Mouse (Mus musculus): ENCODE measurements at regions not wholly inside any gene's neighbourhood (a gene's known extent, or its start where the extent isn't known, plus 50 kb on each side); places are given as distances from the start of the nearest gene placed in this dataset.
A peak's percentile ranks its signal among the peaks of the same experiment; 100 is the strongest.
"Not testable (repeated sequence)": the region's sequence is repeated elsewhere in the genome, so short reads cannot be mapped to it uniquely, and the experiment has no call there.

DNA sequence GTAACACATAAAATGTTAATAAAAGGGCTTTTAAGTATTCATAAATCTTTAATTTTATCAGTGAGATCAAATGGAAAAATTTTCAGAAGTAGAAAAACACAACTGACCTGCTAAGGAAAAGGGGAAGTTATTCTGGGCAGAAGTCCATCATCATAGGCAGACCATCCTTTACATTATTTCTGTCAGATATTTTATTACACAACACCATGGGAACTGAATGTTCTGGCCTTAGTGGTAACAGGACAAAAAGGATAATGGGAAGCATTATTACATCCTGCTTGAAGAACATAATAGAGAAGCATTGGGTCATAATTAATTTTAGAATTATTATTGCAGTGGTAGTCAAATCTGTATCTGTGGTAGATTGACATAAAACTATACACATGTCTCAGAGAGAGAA, 603.5 kb upstream of the Gje1 start:
- DNase-seq (ENCODE audit: low read depth): no peak

DNA sequence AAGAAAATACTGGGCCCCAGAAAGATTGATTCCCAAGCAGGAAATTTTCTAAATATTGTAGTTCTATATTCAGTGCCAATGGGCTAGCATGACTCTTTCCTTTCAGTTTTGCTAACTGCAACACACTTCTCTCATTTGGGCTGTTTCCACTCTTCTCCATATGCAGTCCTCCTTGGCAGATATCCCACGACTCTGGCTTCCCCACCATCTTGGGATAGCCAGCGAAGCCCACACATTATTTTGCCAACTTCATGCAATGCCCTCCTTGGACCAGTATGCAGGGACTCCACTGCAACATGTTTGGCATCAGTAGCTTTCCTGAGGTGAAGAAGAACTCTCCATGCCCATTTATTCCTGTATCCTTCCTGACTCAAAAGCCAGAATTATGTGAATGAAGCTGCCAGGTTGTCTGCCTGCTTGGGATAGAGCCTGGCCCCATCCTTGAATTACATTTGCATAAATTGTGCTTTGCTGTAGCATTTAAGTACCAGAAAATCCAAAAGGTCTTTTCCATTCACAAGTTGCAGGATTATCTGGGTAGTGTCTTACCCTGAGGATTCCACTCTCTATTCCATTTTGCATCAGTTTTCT, 599.1 kb upstream of the Gje1 start:
- DNase-seq (ENCODE audit: low read depth): no peak

DNA sequence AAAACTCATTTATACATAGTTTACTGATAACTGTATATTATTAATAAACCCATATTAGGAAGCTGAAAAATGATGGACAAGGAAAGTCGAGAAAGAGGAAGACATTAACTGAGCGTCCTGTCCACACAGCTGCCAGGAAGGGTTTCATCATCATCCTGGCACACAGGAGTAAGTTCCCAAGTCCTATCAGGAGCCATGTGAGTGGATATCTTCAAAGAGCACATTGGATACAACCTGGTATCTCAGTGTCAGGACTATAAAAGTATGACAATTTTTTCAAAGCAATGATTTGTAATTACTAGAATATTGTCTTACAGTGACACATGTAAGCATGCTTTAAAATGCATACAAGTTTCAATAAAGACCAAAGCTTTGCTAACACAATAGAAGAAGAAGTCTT, 592.6 kb upstream of the Gje1 start:
- no peak for DNase-seq (ENCODE audit: low read depth)

DNA sequence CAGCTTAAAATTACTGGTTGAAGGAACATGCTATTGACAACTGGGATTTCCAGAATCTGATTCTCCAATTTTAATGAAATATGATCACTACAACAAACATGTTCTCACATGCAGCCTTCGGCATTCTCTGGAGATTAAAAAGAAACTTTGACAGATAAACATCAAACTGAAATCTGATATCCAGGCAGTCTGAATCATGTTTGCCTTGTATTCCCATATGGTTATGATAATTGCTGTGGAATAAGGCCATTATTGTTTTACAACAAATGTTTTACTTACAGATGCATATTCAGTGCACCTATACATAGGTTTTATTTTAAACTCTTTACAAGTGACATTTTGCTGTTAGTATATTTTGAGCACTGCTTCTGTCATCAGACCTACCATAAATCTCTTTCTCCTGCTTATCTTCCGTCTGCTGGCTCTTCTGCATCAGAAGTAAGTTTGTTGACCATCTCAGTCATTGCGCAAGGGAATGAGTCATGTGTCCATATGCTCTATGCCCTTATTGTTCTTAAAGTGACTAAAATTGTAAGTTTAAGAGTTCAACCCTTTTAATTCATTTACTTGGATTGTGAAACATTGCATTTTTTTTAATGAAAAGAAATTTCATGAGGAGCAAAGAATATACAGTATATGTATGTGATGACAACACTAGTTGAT, 587.9 kb upstream of the Gje1 start:
- DNase-seq (ENCODE audit: low read depth): no peak

DNA sequence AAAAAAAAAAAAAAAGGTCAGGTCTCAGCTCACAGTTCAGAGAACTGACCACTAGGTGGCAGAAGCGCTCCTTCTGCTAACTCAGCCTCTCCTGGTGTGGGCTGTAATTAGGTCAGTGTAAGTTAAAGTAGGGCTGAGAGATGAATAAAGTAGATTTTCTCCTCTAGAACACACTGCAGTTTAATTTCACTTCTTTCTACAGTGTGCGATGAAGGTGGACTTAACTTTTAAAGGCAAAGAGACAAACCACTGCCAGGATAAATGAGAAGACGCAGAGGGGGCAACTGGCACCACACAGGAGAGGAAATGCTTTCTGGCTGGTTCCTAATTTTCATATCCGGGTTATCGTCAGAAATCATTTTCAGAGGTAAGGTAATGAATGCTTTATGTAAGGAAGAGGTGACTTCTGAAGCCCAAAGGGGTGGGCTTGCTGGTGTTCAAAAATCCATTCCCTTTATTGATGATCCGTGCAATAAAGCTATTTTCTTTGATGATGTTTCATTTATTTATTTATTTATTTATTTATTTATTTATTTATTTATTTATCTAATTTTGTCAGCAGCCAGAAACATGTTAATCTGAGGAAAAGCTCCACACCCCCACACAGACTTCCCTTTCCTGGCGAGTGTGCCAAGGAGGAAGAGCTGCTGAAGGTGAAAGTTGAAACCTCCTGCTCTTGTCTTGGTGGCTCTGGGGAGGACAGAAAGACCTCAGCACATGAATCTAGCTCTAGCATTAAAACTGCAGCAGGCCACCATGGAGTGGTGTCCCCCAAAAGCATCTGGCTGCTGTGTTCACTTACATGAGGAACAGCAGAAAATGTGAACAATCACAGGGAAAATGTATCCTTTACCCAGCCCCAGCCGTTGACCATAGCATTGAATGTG, 582.4 kb upstream of the Gje1 start:
- DNase-seq (ENCODE audit: low read depth): peak; percentile 22

DNA sequence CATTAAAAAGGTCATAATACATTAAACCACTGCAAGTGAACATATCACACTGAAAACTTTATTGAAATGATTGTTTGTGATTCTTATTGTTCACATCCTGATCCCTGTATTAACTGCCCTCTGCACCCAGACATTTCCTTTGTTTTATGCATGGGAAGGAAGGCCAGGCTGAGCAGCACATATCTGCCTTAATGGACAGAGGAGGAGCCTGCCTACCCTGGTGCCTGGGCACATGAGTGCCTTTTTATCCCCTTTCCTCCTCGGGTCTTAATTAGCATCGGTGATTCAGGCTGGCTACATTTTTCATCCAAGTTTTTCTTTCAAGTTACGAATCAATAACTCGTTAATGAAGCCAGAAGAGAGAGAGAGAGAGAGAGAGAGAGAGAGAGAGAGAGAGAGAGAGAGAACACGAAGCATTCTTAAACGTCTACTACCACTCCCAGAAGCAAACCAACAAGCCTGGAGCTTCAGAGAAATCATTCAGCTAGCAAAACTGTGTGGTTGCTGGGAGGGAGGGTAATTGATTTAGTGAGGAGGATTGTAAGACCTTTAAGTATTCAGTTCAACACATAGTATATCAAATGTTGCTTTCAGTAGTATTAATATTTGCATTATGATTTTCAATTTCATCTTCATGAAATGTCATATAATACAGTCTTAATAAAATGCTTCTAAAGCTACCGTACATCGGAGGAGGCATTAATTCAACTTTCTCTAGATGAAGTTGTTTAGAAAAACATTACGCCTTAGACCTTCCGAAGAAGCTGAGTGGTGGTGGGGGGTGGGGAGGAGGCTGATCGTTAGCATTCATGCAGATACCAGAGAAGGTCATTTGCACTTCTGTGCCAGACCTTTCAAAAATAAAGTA, 581.6 kb upstream of the Gje1 start:
- no peak for DNase-seq (ENCODE audit: low read depth)

DNA sequence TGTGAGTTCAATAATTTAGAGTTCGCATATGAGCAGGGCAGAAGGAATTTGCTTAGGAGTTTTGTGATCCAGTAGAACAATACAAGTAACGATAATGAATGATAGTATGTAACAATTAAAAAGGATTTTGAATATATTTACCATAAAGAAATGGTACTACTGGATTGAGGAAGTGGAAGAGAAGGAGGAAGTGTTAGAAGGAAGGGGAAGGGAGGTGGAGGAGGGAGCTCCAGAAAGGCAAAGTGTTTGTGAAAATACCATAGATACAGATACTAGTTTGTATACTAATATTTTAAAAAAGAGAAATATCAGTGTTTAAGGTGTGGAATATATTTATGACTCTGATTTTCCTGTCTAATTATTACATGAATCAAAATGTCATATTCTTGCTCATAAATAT, 579.2 kb upstream of the Gje1 start:
- no peak for DNase-seq (ENCODE audit: low read depth)

DNA sequence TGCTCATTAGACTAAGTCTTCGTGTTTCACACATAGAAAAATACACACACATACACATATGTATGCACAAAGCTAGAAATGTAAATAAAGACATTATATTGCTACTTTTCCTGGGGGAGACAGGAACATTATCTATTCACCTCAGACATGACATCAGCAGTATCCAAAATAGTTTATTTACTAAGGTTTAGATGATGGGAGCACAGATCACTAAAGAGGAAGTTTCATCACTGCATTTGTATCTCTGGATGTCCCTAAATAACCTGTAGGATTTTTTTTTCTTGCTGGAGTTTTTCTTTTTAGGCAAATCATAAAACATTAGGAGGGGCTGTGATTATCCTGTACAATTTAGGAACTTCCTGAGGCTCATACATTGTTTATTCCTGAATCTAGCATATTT, 576.1 kb upstream of the Gje1 start:
- DNase-seq (ENCODE audit: low read depth): no peak

DNA sequence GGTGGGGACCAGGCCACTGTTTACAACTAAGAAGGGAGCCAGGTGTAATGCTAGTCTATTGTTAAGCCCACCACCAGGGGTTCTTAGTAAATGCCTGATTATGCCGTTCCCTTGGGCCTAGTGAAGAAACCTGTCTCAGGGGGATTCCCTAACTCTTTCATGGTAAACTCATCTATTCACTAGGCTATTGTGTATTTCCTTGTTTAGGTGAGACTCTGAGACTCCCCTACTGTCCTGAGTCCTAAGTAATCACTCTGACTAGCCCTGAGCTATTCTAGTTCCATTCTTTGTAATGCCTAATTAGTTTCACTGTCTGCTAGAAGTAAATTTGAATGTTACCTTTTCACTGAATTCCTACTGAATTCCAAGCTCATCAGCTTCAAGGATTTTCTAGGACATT, 545.3 kb upstream of the Gje1 start:
- not testable (repeated sequence) for DNase-seq (ENCODE audit: low read depth)

DNA sequence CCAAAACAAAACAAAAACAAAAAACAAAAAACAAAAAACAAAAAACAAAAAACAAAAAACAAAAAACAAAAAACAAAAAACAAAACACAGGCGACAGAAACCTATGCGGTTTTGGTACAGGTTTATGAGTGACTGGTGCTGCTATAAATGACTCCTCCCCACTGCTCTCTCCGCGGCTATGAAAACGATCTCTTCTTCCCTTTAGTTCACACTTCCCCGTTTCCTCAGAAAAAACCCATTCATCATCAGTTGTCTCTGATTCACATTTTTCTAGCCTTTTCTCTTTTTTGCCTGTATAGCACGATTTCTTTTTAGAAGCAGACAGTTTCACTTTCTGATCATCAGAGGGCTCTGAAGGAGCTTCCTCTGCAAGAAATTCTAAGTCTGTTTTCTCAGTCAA, 544.3 kb upstream of the Gje1 start:
- not testable (repeated sequence) for DNase-seq (ENCODE audit: low read depth)

DNA sequence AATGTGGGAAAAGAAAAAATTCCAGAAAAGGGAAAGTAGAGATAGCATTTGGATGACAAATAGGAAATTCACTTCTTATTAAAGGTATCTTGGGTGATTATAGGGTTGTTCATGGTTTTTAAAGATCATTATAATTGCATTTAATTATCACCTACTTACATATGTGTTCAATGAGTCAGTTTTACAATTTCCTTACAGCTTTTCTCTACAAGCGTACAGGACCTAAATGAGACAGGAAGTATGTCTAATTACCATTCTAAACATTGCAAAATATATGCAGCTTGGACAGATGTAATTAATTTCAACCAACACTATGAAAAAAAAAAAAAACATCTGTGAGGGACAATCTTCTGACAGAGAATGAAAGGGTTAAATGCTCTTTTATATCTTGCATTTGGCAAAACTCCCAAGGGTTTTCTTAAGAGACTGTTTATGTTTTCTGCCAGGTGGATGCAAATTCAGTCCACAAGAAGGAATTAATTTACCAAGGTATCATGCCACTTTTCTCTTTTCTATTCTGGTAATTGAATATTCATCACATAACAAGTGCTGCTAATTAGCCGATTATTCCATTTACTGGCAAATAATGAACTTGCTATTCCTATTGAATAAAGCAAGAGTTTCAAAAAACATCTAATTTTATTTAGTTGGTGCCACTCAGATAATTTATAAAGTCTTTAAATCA, 531.5 kb upstream of the Gje1 start:
- DNase-seq (ENCODE audit: low read depth): no peak

DNA sequence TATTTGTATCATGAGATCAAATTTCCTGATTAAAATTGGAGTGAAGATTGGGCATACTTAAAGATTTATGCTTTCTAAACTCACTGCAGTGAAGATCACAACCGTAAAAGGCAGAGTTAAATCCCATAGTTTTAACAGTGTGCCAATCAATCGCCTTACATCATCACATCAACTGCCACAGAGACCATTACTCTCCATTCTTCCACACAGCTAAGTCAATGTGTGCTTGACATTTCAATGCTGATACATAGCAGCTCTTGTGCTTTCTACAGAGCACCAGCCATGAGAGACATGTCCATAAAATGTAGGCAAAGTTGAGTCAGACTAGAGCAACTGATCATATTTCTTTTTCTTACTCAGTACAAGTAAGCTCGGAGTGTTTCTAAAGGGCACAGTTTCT, 530.9 kb upstream of the Gje1 start:
- no peak for DNase-seq (ENCODE audit: low read depth)

DNA sequence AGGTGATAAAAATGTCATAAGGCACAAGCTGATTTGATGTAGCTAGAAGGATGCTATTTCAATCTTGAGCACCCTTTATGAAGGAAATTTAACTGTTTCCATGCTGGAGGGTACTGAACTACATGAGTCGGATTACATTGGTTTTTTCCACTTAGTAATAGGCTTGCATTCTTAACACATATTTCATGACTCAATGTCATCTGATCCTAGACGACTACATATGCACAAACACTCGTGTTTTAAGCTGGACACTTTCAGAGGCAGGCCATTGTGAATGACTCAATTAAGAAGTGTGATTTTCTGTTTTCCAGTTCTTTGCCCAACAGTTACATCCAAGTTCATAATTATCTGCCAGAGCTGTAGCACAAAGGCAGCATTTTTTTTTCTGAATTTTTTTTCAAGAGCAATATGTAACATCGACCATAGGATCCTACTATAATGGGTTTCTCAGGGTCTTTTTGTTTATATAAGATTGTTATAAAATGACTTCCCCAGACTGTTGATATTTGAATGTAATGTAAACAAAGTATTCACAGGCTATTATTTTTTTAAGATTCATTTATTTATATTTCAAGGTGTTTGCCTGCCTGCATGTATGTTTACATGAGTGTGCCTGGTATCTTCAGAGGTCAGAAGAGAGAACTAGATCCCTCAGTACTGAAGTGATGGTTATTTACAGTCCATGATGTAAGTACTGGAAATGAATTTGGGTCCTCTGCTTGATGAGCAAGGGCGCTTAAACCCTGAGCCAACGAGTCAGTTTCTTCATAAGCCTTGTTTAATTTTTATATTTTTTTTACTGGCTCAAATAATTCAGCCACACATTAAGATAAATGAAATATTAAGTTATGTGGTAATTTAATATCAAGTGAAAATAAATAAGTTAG, 526.6 kb upstream of the Gje1 start:
- no peak for DNase-seq (ENCODE audit: low read depth)

DNA sequence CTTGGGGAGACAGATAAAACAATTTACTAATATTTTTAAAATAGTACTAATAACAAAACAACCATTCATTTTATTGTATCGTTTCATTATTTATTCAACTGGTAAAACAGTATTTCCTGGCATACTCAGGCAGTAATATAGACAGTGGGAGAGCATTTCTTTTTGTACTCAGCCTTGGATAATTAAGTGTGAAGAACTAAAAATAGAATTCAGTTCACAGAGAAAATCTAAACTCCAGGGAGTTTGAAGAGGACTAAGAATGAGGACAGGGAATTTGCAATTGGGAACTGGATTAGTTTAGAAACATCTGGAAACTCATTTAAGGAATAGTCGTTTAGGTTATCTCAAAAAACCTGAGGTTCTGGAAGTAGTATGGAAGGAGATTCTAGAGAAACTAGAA, 525.4 kb upstream of the Gje1 start:
- no peak for DNase-seq (ENCODE audit: low read depth)

DNA sequence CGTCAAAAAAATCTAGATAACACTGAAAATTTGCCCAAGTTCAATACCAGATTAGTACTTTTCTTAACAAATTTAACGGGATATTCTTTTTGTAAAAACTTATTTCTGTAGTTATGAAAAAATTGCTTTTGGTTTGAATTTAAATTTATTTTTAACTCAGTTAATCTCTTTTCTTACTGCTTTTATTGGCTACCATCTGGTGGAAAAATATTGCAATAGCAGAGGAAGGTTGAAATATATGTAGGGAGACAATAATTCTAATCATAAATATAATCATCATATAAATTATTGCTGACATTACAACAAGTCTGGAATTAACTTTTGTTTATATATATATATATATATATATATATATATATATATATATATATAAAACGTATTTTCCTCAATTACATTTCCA, 500.9 kb upstream of the Gje1 start:
- no peak for DNase-seq (ENCODE audit: low read depth)

DNA sequence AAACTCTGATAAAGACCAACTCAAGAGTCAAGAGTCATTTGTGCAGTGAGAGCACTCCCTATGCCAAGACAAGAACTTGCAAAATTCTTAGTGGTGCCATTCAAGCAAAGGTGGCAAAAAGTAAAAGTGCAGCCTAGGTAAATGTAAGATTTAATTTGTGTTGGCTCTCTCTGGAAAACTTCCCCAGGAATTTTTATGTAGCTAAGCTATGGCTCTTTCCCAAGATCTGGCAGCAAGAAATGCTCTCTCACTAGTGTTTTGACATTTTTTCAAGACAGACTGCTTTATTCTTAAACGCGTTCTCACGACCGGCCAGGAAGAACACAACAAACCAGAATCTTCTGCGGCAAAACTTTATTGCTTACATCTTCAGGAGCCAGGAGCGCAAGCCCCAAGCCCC, 461.6 kb upstream of the Gje1 start:
- no peak for DNase-seq (ENCODE audit: low read depth)

DNA sequence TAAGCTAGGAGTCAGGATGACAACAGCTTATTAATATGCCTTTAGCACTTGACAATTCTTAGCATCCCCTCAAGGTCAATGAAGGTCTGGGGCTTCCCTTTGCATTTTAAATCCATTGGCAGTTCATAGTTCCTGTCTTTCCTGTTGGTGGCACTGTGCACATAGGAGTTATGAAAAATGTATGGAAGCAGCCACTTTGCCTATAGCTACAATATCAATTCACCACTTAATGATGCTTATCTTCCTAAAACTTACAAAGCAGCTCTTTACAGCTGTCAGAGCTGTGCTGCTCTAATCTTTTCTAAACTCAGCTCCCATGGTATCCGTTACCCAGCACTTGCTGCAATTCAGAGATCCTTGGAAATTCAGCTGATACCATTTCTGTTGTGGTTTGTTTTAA, 456.4 kb upstream of the Gje1 start:
- no peak for DNase-seq (ENCODE audit: low read depth)

DNA sequence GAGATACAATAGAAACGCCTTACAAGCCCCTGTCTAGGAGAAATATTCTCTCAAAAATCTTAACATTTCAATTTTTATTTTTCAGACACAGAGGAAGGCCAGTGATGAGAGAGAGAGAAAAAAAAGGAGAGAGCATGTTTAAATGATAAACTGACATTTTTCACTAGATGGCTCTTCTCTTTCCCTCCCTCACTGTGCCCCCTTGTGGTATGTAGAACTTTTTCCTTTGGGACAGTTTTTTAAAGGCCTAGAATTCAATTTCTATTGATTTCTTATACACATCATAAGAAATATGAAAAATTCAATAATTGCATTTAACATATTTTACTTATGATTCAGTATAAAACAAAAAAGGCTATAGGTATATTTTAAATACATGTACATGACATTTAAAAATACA, 454.5 kb upstream of the Gje1 start:
- DNase-seq (ENCODE audit: low read depth): no peak

DNA sequence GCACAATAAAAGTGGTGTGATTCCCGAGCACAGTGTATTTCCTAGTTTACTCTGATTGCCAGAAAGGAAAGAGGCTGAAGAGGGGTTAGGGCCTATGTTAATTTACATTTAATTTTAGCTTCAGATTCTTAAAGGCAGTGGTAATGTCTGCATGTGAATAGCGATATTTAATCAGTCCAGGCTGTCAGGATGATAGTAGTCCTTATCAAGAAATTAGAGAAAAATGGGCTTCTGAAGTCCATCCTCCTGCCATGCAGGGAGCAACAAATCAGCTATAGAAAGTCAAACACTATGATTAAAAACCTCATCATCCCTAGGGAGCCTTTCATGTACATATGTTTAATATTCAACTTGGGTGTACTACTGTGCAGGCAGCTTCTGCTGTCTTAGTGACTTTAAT, 422.7 kb upstream of the Gje1 start:
- DNase-seq (ENCODE audit: low read depth): no peak

Measured in c-Kit-positive CD71-positive TER-119-negative erythroid progenitor cells, embryonic 14.5 days (primary cell).